Mouse (Mus musculus): Measurements from ENCODE around the gene Bpifa6.

GRCm38 (mm10) chr2:154001056-154001455 is 26.3 kb downstream of the Bpifa6 start:
- TF ChIP-seq CTCF (IDR thresholded peaks at IDR 0.05) (no peak), EP300 (IDR thresholded peaks at IDR 0.05) (no peak)

Data from lung, postnatal 0 days (tissue).